Mouse (Mus musculus) A20 (cell line): Measurements from ENCODE around the gene Sod1.
A peak's percentile ranks its signal among the peaks of the same experiment; 100 is the strongest.

Experiments used
- DNase-seq: peaks from one replicate; pipeline ENCODE4 v3.0.0-alpha.2; 2011; ENCODE audit warnings: low read depth, low spot score

The Sod1 gene

GRCm38 (mm10) chr16:90220026-90220891, at the start of gene Sod1:
Sod1 (plus strand) TSS chr16:90220754.
- DNase-seq = peak; percentile 95

GRCm38 (mm10) chr16:90171416-90171815, 49.1 kb upstream of the Sod1 start:
- DNase-seq = no peak

GRCm38 (mm10) chr16:90176472-90176871, 44.1 kb upstream of the Sod1 start:
- DNase-seq = no peak

GRCm38 (mm10) chr16:90177425-90177824, 43.1 kb upstream of the Sod1 start:
- peak; percentile 39 for DNase-seq

GRCm38 (mm10) chr16:90178404-90178803, 42.1 kb upstream of the Sod1 start:
- DNase-seq = no peak

GRCm38 (mm10) chr16:90179892-90180291, 40.7 kb upstream of the Sod1 start:
- no peak for DNase-seq

- DNase-seq = no peak
Measured at GRCm38 (mm10) chr16:90180975-90181374, 39.6 kb upstream of the Sod1 start.

- no peak for DNase-seq
Measured at GRCm38 (mm10) chr16:90181673-90182072, 38.9 kb upstream of the Sod1 start.

GRCm38 (mm10) chr16:90184135-90184534, 36.4 kb upstream of the Sod1 start:
- DNase-seq = no peak

- peak; percentile 51 for DNase-seq
Measured at GRCm38 (mm10) chr16:90185928-90186588, 34.5 kb upstream of the Sod1 start.

- DNase-seq = peak; percentile 22
Measured at GRCm38 (mm10) chr16:90187453-90187852, 33.1 kb upstream of the Sod1 start.

- DNase-seq = no peak
Measured at GRCm38 (mm10) chr16:90191289-90191688, 29.3 kb upstream of the Sod1 start.

GRCm38 (mm10) chr16:90193719-90194118, 26.8 kb upstream of the Sod1 start:
- no peak for DNase-seq

- DNase-seq = no peak
Measured at GRCm38 (mm10) chr16:90196688-90197240, 23.8 kb upstream of the Sod1 start.

GRCm38 (mm10) chr16:90197337-90197973, 23.1 kb upstream of the Sod1 start:
- DNase-seq = peak; percentile 84

GRCm38 (mm10) chr16:90198626-90199025, 21.9 kb upstream of the Sod1 start:
- DNase-seq = no peak

- DNase-seq = no peak
Measured at GRCm38 (mm10) chr16:90199174-90199573, 21.4 kb upstream of the Sod1 start.

GRCm38 (mm10) chr16:90202140-90202539, 18.4 kb upstream of the Sod1 start:
- no peak for DNase-seq

- DNase-seq = no peak
Measured at GRCm38 (mm10) chr16:90203226-90203962, 17.2 kb upstream of the Sod1 start.

- DNase-seq = no peak
Measured at GRCm38 (mm10) chr16:90204868-90205267, 15.7 kb upstream of the Sod1 start.

GRCm38 (mm10) chr16:90208996-90209395, 11.6 kb upstream of the Sod1 start:
- no peak for DNase-seq
